Mouse (Mus musculus) G1E (cell line): Measurements from ENCODE around the gene Mea1.

ENCODE experiments used
- CTCF ChIP-seq: IDR thresholded peaks from 2 replicates; pipeline ENCODE4 v1.5.1; 2012; ENCODE audit warnings: low read depth, low read length, inconsistent platforms, mixed read lengths
- GATA1 ChIP-seq: IDR thresholded peaks from 2 replicates; pipeline ENCODE4 v1.6.1; 2012; ENCODE audit warnings: borderline replicate concordance, low read length, inconsistent platforms, mixed read lengths
- GATA2 ChIP-seq: IDR thresholded peaks from 2 replicates; pipeline ENCODE4 v1.6.1; 2012; ENCODE audit warnings: low read depth, low read length, inconsistent platforms, borderline replicate concordance

DNA sequence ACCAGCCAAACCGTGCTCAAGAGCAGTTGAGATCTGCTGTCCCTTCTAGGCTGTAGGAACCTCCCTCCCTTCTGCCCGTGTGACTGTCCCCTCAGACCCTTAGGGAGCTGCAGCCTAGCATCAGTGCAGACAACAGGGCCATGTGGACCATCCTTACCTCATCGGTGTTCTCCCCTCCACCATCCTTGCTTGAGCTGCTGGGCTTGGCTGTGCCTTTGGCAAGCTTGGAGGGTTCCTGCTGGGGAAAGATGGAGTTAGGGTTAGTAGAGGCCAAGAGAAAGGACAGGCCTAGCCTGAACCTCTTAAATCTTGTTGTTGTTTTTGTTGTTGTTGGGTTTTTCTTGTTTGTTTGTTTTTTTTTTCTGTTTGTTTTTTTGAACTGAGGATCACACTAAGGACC is 21.3 kb downstream of the Mea1 start:
- TF ChIP-seq CTCF (no peak), GATA2 (no peak), GATA1 (no peak)
